Mouse (Mus musculus) 416B (cell line): ENCODE results near the gene Myl3.

Experiments used
- DNase-seq: peaks from one replicate; pipeline ENCODE4 v3.0.0; 2011; ENCODE audit warnings: low read depth

Gene Myl3

GRCm38 (mm10) chr9:110731859-110732258, 9.8 kb upstream of the Myl3 start:
- no peak for DNase-seq

- peak; percentile 95 for DNase-seq
Observed at GRCm38 (mm10) chr9:110732623-110733022, 9.0 kb upstream of the Myl3 start.

- DNase-seq, result no peak
Observed at GRCm38 (mm10) chr9:110733102-110733501, 8.6 kb upstream of the Myl3 start.

- DNase-seq, result peak; percentile 16
Observed at GRCm38 (mm10) chr9:110734154-110734553, 7.5 kb upstream of the Myl3 start.

- DNase-seq, result no peak
Observed at GRCm38 (mm10) chr9:110736362-110736761, 5.3 kb upstream of the Myl3 start.

- peak; percentile 21 for DNase-seq
Observed at GRCm38 (mm10) chr9:110738054-110738453, 3.6 kb upstream of the Myl3 start.

- DNase-seq, result no peak
Observed at GRCm38 (mm10) chr9:110739961-110740360, 1.7 kb upstream of the Myl3 start.

- DNase-seq, result no peak
Observed at GRCm38 (mm10) chr9:110742295-110742950, 762 bp downstream of the Myl3 start.

GRCm38 (mm10) chr9:110742951-110743455, 1.3 kb downstream of the Myl3 start:
- DNase-seq, result no peak

- no peak for DNase-seq
Observed at GRCm38 (mm10) chr9:110743456-110744323, 2.0 kb downstream of the Myl3 start.

- no peak for DNase-seq
Observed at GRCm38 (mm10) chr9:110745752-110746151, 4.1 kb downstream of the Myl3 start.

- no peak for DNase-seq
Observed at GRCm38 (mm10) chr9:110746238-110746637, 4.6 kb downstream of the Myl3 start.

- no peak for DNase-seq
Observed at GRCm38 (mm10) chr9:110746961-110747360, 5.3 kb downstream of the Myl3 start, which contains the start of gene Pth1r. Gene Pth1r (minus strand): TSS chr9:110747145.

- no peak for DNase-seq
Observed at GRCm38 (mm10) chr9:110748451-110748850, 6.8 kb downstream of the Myl3 start.

GRCm38 (mm10) chr9:110750404-110751187, 8.9 kb downstream of the Myl3 start:
- no peak for DNase-seq

- no peak for DNase-seq
Observed at GRCm38 (mm10) chr9:110751412-110751811, 9.8 kb downstream of the Myl3 start.

- no peak for DNase-seq
Observed at GRCm38 (mm10) chr9:110752917-110753435, 11.3 kb downstream of the Myl3 start.

- DNase-seq, result no peak
Observed at GRCm38 (mm10) chr9:110753773-110754172, 12.1 kb downstream of the Myl3 start.

- DNase-seq, result no peak
Observed at GRCm38 (mm10) chr9:110757816-110758215, 16.2 kb downstream of the Myl3 start.

- DNase-seq, result no peak
Observed at GRCm38 (mm10) chr9:110758605-110759004, 16.9 kb downstream of the Myl3 start.

- peak; percentile 57 for DNase-seq
Observed at GRCm38 (mm10) chr9:110759265-110759664, 17.6 kb downstream of the Myl3 start.

- no peak for DNase-seq
Observed at GRCm38 (mm10) chr9:110760886-110761285, 19.2 kb downstream of the Myl3 start.
